Mouse (Mus musculus) ES-E14 (cell line): ENCODE results near the gene Clasp1.

ENCODE experiments used
- CHD2 ChIP-seq: IDR thresholded peaks from 2 replicates; pipeline ENCODE4 v1.6.1; 2014; ENCODE audit warnings: mild to moderate bottlenecking, low read depth, low read length, inconsistent platforms
- HCFC1 ChIP-seq: IDR thresholded peaks from 2 replicates; pipeline ENCODE4 v1.6.1; 2012; ENCODE audit warnings: low read length, inconsistent platforms, borderline replicate concordance; ENCODE audit not compliant: insufficient read depth
- MAFK ChIP-seq: IDR thresholded peaks from 2 replicates; pipeline ENCODE4 v1.6.1; 2014; ENCODE audit warnings: mild to moderate bottlenecking, low read depth, low read length, inconsistent platforms; ENCODE audit not compliant: insufficient read depth
- ZC3H11A ChIP-seq: IDR thresholded peaks from 2 replicates; pipeline ENCODE4 v1.6.1; 2012; ENCODE audit warnings: low read depth, mild to moderate bottlenecking, inconsistent platforms, low read length, borderline replicate concordance
- ZNF384 ChIP-seq: IDR thresholded peaks from 2 replicates; pipeline ENCODE4 v1.6.1; 2012; ENCODE audit warnings: low read depth, low read length, inconsistent platforms

DNA sequence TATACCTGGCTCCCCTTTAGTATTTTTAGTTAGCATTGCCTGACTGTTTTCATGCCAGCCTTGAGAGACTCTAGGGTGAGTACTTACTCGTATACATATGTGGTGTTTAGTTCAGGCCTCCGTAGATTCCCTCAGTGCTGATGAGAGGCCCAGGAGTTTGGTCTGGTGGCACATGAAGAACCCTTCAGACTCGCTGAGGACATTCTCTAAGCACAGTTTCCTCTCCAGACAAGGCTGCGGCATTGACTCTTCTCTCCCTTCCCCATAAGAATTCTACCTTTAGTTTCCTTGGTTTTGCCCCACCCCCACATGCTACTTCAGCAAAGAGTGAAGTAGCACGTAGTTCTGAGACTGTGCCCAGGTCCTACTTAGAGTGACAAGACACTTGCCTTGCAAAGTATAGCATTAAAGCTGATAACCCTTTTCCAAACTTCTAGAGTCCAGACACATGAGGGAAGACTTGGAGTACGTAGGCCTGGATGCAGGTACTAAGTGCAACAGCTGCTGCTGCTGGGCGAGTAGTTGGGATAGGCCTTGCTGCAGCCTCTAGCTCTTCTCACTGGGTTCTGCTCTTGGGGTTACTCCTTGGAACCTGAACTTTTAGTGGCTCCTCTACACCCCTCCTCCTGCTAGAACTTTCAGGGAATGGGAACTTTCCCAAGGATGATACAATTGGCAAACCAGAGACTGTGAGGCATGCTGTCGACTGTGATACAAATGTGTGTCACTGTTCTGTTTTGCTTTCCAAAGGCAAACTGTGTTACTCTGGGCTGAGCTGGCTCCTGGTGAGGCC, 123.1 kb downstream of the Clasp1 start:
- no peak for TF ChIP-seq CHD2
- no peak for TF ChIP-seq MAFK
- TF ChIP-seq HCFC1: no peak
- TF ChIP-seq ZNF384: no peak
- TF ChIP-seq ZC3H11A: no peak
